Mouse (Mus musculus): ENCODE data around the gene Pik3c2b. TPM values are rescaled to one million over a fixed set of nuclear protein-coding genes. Genes with fewer than 3 reads are reported as not detected.
"Not testable (repeated sequence)": the region's sequence is repeated elsewhere in the genome, so short reads cannot be mapped to it uniquely, and the experiment has no call there.

Pik3c2b gene
- polyA plus RNA-seq, 1 experiment from 2014 or later: 16.3 TPM

- DNase-seq (ENCODE audit: low spot score, missing footprints) (peak; percentile 17), ATAC-seq (ENCODE audit: low FRiP score) (no peak)
- Histone ChIP-seq H3K27ac (ENCODE audit: low read depth, low read length) (no peak overlapping the region), H3K4me1 (ENCODE audit: control insufficient read depth, insufficient read depth, low read length) (peaks cover 4% of the 10 kb centered on the region), H3K9me3 (ENCODE audit: control insufficient read depth, low read length) (no peaks in the 10 kb centered on the region), H3K9ac (ENCODE audit: low read length) (no peak overlapping the region), H3K4me3 (ENCODE audit: low read depth, low read length) (no peak overlapping the region), H3K27me3 (ENCODE audit: control insufficient read depth, insufficient read depth, low read length) (no peaks in the 10 kb centered on the region), H3K36me3 (ENCODE audit: control insufficient read depth, insufficient read depth, low read length) (peaks cover 17% of the 10 kb centered on the region; the same call in 1 of the 2 replicates), H3K4me2 (no peak overlapping the region)
Measured at GRCm38 (mm10) chr1:133019312-133019711, 26.2 kb upstream of the Pik3c2b start.

- H3K4me2 ChIP-seq: no peak overlapping the region
- H3K4me3 ChIP-seq (ENCODE audit: low read depth, low read length): no peak overlapping the region
- H3K27ac ChIP-seq (ENCODE audit: low read depth, low read length): no peak overlapping the region; the same call in 1 of the 2 replicates
- DNase-seq (ENCODE audit: low spot score, missing footprints) (peak; percentile 82), ATAC-seq (ENCODE audit: low FRiP score) (no peak)
- no peak overlapping the region for H3K9ac ChIP-seq (ENCODE audit: low read length)
- H3K9me3 ChIP-seq (ENCODE audit: control insufficient read depth, low read length): no peaks in the 10 kb centered on the region
- H3K27me3 ChIP-seq (ENCODE audit: control insufficient read depth, insufficient read depth, low read length): no peaks in the 10 kb centered on the region
- peaks cover 12% of the 10 kb centered on the region; the same call in 1 of the 2 replicates for H3K36me3 ChIP-seq (ENCODE audit: control insufficient read depth, insufficient read depth, low read length)
- 66% methylated on average over 3 of the region's 3 CpGs for WGBS
- peaks cover 6% of the 10 kb centered on the region for H3K4me1 ChIP-seq (ENCODE audit: control insufficient read depth, insufficient read depth, low read length)
Measured at GRCm38 (mm10) chr1:133020137-133020894, 25.2 kb upstream of the Pik3c2b start.

DNA sequence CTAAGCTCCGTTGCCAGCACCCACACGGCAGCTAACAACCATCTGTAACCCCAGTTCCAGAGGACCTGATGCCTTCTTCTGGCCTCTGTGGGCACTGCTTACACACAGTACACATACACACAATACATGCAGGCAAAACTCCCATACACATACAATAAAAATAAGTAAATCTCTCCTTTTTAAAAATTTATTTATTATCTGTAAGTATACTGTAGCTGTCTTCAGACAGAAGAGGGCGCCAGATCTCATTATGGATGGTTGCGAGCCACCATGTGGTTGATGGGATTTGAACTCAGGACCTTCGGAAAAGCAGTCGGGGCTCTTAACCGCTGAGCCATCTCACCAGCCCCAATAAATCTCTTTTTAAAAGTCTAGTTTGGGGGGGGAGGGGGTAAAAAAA is 24.1 kb upstream of the Pik3c2b start:
- Histone ChIP-seq H3K4me1 (ENCODE audit: control insufficient read depth, insufficient read depth, low read length) (peaks cover 6% of the 10 kb centered on the region), H3K36me3 (ENCODE audit: control insufficient read depth, insufficient read depth, low read length) (peaks cover 11% of the 10 kb centered on the region; the same call in 1 of the 2 replicates), H3K9me3 (ENCODE audit: control insufficient read depth, low read length) (no peaks in the 10 kb centered on the region), H3K9ac (ENCODE audit: low read length) (no peak overlapping the region), H3K27ac (ENCODE audit: low read depth, low read length) (no peak overlapping the region), H3K4me3 (ENCODE audit: low read depth, low read length) (no peak overlapping the region), H3K27me3 (ENCODE audit: control insufficient read depth, insufficient read depth, low read length) (no peaks in the 10 kb centered on the region), H3K4me2 (no peak overlapping the region)
- WGBS: 97% methylated on average over 7 of the region's 7 CpGs
- DNase-seq (ENCODE audit: low spot score, missing footprints) (peak; percentile 75), ATAC-seq (ENCODE audit: low FRiP score) (no peak)

GRCm38 (mm10) chr1:133021971-133022370 is 23.5 kb upstream of the Pik3c2b start:
- not testable (repeated sequence) for H3K36me3 ChIP-seq (ENCODE audit: control insufficient read depth, insufficient read depth, low read length); H3K27me3 ChIP-seq (ENCODE audit: control insufficient read depth, insufficient read depth, low read length); ATAC-seq (ENCODE audit: low FRiP score); H3K4me1 ChIP-seq (ENCODE audit: control insufficient read depth, insufficient read depth, low read length); H3K4me3 ChIP-seq (ENCODE audit: low read depth, low read length); H3K4me2 ChIP-seq; H3K27ac ChIP-seq (ENCODE audit: low read depth, low read length); H3K9me3 ChIP-seq (ENCODE audit: control insufficient read depth, low read length); H3K9ac ChIP-seq (ENCODE audit: low read length)
- peak; percentile 53 for DNase-seq (ENCODE audit: low spot score, missing footprints)
- 100% methylated on average over 2 of the region's 2 CpGs for WGBS

GRCm38 (mm10) chr1:133023723-133024122 is 21.7 kb upstream of the Pik3c2b start:
- not testable (repeated sequence) for H3K4me1 ChIP-seq (ENCODE audit: control insufficient read depth, insufficient read depth, low read length); H3K27ac ChIP-seq (ENCODE audit: low read depth, low read length); H3K36me3 ChIP-seq (ENCODE audit: control insufficient read depth, insufficient read depth, low read length); ATAC-seq (ENCODE audit: low FRiP score); H3K4me3 ChIP-seq (ENCODE audit: low read depth, low read length); H3K9me3 ChIP-seq (ENCODE audit: control insufficient read depth, low read length); H3K27me3 ChIP-seq (ENCODE audit: control insufficient read depth, insufficient read depth, low read length); H3K9ac ChIP-seq (ENCODE audit: low read length)
- 93% methylated on average over 3 of the region's 3 CpGs for WGBS
- peak; percentile 61 for DNase-seq (ENCODE audit: low spot score, missing footprints)
- peak overlapping the region; percentile 67; the same call in 1 of the 2 replicates for H3K4me2 ChIP-seq

- peak overlapping the region; percentile 67 for H3K4me2 ChIP-seq
- peak; percentile 30; the same call in 1 of the 2 replicates for ATAC-seq (ENCODE audit: low FRiP score)
Measured at GRCm38 (mm10) chr1:133024426-133024825, 21.0 kb upstream of the Pik3c2b start.

GRCm38 (mm10) chr1:133025051-133025795 is 20.2 kb upstream of the Pik3c2b start:
- DNase-seq (ENCODE audit: low spot score, missing footprints): peak; percentile 98

More at GRCm38 (mm10) chr1:133024426-133024825, 21.0 kb upstream of the Pik3c2b start:
- H3K27me3 ChIP-seq (ENCODE audit: control insufficient read depth, insufficient read depth, low read length): no peaks in the 10 kb centered on the region
- H3K36me3 ChIP-seq (ENCODE audit: control insufficient read depth, insufficient read depth, low read length): no peaks in the 10 kb centered on the region
- H3K9ac ChIP-seq (ENCODE audit: low read length): peak overlapping the region; percentile 97
- DNase-seq (ENCODE audit: low spot score, missing footprints): peak; percentile 73
- peak overlapping the region; percentile 85 for H3K4me3 ChIP-seq (ENCODE audit: low read depth, low read length)
- H3K9me3 ChIP-seq (ENCODE audit: control insufficient read depth, low read length): no peaks in the 10 kb centered on the region
- no peak overlapping the region for H3K27ac ChIP-seq (ENCODE audit: low read depth, low read length)
- peaks cover 6% of the 10 kb centered on the region for H3K4me1 ChIP-seq (ENCODE audit: control insufficient read depth, insufficient read depth, low read length)
- 39% methylated on average over 7 of the region's 7 CpGs for WGBS

DNA sequence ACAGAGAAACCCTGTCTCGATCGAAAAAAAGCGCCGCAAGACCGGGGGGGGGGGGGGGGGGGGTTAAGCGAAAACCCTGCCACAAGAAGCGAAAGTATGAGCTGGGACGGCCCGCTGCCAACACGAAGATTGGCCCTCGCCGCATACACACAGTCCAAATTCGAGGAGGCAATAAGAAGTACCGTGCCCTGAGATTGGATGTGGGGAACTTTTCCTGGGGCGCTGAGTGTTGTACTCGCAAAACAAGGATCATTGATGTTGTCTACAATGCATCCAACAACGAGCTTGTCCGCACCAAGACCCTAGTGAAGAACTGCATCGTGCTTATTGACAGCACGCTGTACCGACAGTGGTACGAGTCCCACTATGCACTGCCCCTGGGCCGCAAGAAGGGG is 19.7 kb upstream of the Pik3c2b start:
- not testable (repeated sequence) for H3K27me3 ChIP-seq (ENCODE audit: control insufficient read depth, insufficient read depth, low read length); ATAC-seq (ENCODE audit: low FRiP score); H3K4me1 ChIP-seq (ENCODE audit: control insufficient read depth, insufficient read depth, low read length); H3K27ac ChIP-seq (ENCODE audit: low read depth, low read length); H3K9me3 ChIP-seq (ENCODE audit: control insufficient read depth, low read length); H3K36me3 ChIP-seq (ENCODE audit: control insufficient read depth, insufficient read depth, low read length)
- DNase-seq (ENCODE audit: low spot score, missing footprints): peak; percentile 80
- Histone ChIP-seq H3K4me3 (ENCODE audit: low read depth, low read length) (peak overlapping the region; percentile 85), H3K9ac (ENCODE audit: low read length) (peak overlapping the region; percentile 97; the same call in 1 of the 2 replicates), H3K4me2 (peak overlapping the region; percentile 67; the same call in 1 of the 2 replicates)
- 39% methylated on average over 23 of the region's 23 CpGs for WGBS

More at GRCm38 (mm10) chr1:133025051-133025795, 20.2 kb upstream of the Pik3c2b start:
- Histone ChIP-seq H3K4me1 (ENCODE audit: control insufficient read depth, insufficient read depth, low read length) (peaks cover 6% of the 10 kb centered on the region), H3K4me3 (ENCODE audit: low read depth, low read length) (peak overlapping the region; percentile 85), H3K27ac (ENCODE audit: low read depth, low read length) (peak overlapping the region; percentile 87), H3K36me3 (ENCODE audit: control insufficient read depth, insufficient read depth, low read length) (no peaks in the 10 kb centered on the region), H3K9me3 (ENCODE audit: control insufficient read depth, low read length) (no peaks in the 10 kb centered on the region), H3K27me3 (ENCODE audit: control insufficient read depth, insufficient read depth, low read length) (no peaks in the 10 kb centered on the region), H3K4me2 (peak overlapping the region; percentile 67), H3K9ac (ENCODE audit: low read length) (peak overlapping the region; percentile 97)
- 0% methylated on average over 40 of the region's 40 CpGs for WGBS
- peak; percentile 95 for ATAC-seq (ENCODE audit: low FRiP score)

- ATAC-seq (ENCODE audit: low FRiP score) (no peak), DNase-seq (ENCODE audit: low spot score, missing footprints) (peak; percentile 76)
- Histone ChIP-seq H3K4me2 (no peak overlapping the region), H3K4me1 (ENCODE audit: control insufficient read depth, insufficient read depth, low read length) (peaks cover 6% of the 10 kb centered on the region), H3K4me3 (ENCODE audit: low read depth, low read length) (no peak overlapping the region), H3K27me3 (ENCODE audit: control insufficient read depth, insufficient read depth, low read length) (no peaks in the 10 kb centered on the region), H3K36me3 (ENCODE audit: control insufficient read depth, insufficient read depth, low read length) (no peaks in the 10 kb centered on the region), H3K9ac (ENCODE audit: low read length) (no peak overlapping the region), H3K27ac (ENCODE audit: low read depth, low read length) (no peak overlapping the region), H3K9me3 (ENCODE audit: control insufficient read depth, low read length) (no peaks in the 10 kb centered on the region)
- WGBS: 94% methylated on average over 2 of the region's 2 CpGs
Measured at GRCm38 (mm10) chr1:133027126-133027525, 18.3 kb upstream of the Pik3c2b start.
